Mouse (Mus musculus): ENCODE results near the gene Scamp1.

Gene Scamp1

DNA sequence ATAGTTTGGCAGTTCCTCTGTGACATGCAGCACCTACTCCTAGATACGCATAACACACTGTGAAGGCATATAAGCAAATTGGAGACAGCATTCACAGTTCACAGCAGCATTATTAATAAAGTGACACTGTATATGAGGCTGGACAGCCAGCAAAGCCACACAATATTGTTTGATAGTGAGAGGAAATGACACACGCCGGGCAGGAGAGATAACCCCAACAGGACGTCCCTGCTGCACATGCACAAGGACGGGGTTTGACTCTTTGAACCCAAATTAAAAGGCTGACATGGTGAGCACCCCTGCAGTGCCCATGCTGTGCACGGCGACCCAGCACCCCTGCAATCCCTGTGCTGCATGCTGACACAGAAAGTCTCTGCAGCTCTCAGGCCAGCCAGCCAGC lies 17.5 kb downstream of the Scamp1 start:
- no peak for DNase-seq

DNA sequence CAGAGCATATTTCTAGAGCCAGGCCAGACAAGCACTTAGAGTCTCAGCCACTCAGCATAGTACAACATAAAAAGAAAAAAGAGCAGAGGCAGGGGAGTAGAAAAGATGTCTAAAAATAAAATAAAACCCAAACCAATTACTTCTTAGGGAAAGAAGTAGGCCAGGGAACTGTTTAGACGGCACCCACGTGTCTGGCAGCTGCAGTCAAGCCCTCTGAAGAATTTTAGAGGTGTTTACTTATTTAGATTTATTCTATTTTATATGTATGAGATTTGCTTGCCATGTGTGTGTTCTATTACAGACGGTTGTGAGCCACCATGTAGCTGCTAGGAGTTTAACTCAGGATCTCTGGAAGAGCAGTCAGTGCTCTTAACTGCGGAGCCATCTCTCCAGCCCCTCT lies 18.5 kb downstream of the Scamp1 start:
- DNase-seq = no peak

DNA sequence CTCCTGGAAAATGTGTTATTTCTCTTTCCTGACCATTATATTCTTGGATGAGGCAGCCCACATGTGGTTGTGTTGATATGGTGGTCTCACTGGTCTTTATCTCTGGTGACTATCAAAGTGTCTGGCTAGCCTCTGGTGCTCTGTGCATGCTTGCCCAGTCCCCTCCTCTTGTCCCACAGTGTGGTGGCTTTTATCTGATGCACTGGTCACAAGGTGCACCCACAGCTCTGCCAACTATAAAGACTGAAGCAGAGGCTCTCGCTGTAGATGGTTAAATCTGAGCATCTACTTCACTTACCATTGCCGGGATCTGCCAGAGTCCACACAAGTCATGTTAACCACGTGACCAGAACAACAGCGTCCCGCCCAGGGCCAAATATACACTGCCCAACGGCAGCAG lies 19.1 kb downstream of the Scamp1 start:
- DNase-seq = no peak

- no peak for DNase-seq
Measured at GRCm38 (mm10) chr13:94265291-94265690, 20.4 kb downstream of the Scamp1 start.

DNA sequence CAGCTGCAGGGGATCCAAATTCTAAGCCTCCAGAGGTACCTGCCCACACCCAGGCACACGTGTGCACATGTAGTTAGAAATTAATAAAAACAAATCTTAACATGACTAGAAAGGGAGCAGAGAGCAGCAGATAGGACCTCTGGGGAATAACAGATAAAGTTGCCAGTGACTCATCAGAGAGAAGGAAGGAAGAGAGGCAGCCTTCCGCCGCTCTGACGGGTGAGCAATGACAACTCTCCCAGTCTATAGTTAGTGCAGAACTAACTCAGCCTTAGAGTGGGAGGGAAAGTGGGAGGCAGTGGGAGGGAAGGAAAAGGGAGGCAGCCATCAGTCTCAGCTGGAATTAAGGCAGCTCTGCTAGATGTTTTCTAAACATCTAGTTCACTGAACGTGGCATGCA lies 21.7 kb downstream of the Scamp1 start:
- DNase-seq = peak; percentile 13

- DNase-seq = no peak
Measured at GRCm38 (mm10) chr13:94262551-94262950, 23.1 kb downstream of the Scamp1 start.

DNA sequence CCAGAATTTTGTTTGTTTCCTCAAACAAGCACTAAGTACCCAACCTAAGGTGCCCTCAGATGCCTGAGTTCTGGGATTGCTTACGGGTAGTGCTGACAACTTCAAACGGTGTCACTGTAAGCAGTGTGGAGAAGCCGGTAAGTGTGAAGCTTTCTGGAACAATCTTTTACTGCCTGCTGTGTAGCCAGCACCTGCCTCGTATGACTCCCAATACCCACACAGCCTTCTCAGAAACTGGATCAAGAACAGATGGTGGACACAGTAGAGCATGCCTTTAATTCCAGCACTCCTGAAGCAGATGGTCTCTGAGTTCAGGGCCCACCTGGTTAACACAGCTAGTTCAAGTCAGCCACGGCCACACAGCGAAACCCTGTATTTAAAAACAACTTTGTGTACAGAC lies 24.0 kb downstream of the Scamp1 start:
- DNase-seq = no peak

DNA sequence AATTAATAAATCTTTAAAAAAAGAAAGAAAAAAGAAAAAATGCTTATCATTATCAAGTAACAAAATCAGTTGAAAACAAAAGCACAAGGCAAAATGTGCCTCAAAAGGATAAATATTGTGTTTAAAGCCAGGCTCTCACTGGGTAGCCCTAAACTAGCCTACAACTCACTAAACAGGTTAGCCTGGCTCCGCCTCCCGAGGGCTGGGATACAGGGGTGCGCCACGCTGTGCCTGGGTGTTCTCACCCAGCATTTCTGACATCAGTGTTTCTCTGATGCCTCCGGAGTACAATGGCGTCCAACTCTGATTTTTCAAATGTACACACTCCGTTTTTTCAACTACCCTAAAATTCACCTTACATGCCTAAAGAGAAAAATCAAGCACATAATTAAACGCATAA lies 24.7 kb downstream of the Scamp1 start:
- no peak for DNase-seq

DNA sequence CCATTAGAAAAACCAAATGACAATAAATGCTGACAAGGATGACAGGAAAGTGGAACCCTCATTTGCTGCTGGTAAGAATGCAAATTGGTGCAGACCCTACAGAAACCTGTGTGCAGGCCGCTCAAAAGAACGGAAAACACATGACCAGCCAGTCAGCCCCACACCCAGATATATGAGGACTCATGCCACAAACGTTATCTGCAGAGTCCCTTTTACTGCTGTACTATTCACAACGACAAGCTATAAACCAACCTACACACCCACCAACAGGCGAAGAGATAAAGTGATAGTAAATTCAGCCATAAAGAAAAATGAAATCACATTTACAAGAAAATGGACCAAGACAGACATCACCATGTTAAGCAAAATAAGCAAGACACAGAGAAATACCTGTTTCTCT lies 26.4 kb downstream of the Scamp1 start:
- DNase-seq = no peak

- no peak for DNase-seq
Measured at GRCm38 (mm10) chr13:94258530-94258929, 27.1 kb downstream of the Scamp1 start.

GRCm38 (mm10) chr13:94257711-94258110 lies 27.9 kb downstream of the Scamp1 start:
- DNase-seq = no peak

- peak; percentile 45 for DNase-seq
Measured at GRCm38 (mm10) chr13:94255176-94255575, 30.5 kb downstream of the Scamp1 start.

- no peak for DNase-seq
Measured at GRCm38 (mm10) chr13:94254286-94254685, 31.4 kb downstream of the Scamp1 start.

DNA sequence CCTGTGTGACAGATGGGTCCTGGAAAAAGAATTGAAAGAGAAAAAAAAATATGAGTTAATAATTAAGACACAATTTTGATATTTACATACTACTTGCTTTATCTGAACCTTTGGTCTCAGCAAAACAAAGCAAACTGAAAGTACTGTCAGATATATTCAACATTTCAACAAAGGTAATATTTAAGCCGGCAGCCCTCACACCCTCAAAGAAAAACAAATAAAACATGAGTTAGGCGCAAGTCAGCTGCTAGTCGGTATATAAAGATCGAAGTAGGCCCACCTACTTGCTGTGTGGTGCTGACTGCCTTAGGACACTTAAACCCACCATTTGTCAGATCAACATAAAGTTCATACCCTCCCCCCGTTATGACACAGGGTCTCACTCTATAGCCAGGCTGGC lies 32.6 kb downstream of the Scamp1 start:
- DNase-seq = no peak

- no peak for DNase-seq
Measured at GRCm38 (mm10) chr13:94250761-94251160, 34.9 kb downstream of the Scamp1 start.

DNA sequence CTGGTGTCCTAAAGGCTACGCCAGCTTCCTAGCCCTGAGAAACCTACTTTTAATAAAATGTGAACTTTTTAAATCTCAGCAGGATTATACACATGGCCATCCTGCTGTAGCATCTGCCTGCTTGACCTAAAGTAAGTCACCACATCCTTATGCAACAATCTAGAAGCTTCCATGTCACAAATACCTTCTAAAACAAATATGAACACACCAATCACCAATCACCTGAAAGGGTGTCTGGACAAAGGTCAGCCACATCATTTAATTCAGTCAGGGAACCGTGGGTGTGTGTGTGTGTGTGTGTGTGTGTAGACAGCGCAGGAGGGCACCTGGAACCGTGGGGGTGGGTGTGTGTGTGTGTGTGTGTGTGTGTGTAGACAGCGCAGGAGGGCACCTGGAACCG lies 35.5 kb downstream of the Scamp1 start:
- no peak for DNase-seq

GRCm38 (mm10) chr13:94242897-94243296 lies 42.8 kb downstream of the Scamp1 start:
- no peak for DNase-seq

DNA sequence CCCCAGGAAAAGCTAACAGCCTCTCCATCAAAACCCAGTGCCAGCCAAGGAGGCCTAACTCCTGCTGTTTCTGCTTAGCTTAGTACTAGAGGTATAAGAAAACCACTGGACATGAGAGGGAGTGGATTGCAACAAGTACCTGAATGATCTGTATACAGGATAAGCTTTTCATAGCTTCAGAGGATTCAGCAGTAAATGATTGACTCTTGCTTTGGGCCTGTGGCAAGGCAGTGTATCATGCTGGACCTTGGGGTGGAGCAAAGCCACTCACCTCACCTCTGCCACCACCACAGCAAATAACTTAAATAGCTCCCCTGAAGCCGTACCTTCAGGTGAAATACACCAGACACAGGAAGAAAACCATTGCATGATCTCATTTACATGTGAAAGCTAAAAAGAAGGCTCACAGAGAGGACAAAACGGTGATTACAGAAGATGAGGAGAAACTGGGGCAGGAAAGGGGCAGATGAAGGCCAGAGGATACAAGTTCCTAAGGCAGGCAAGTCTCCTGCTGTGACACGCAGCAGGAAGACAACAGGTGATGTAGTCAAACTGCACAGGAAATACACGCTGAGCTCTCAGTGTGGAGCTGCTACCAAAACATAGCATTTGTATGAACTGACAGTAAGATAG lies 43.6 kb downstream of the Scamp1 start:
- no peak for DNase-seq

GRCm38 (mm10) chr13:94240873-94241272 lies 44.8 kb downstream of the Scamp1 start:
- DNase-seq = no peak

GRCm38 (mm10) chr13:94240111-94240510 lies 45.5 kb downstream of the Scamp1 start:
- DNase-seq = peak; percentile 20

DNA sequence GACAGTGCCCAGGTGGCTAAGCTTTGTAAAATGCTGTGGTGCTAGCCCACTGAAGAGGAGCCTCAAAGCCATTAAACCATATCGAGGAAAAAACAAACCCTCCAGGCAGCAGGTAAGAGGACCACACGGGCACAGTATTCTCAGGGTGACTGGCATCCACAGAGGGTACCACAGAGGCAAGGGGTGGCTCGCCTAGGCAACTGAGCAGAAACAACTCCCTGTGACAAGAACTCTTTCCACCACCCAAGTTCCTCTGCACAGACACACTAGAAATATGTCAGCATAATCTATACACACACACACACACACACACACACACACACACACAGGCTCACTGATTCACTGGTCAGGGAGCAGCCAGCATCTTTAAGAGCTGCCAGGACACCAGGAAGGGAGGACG lies 46.2 kb downstream of the Scamp1 start:
- DNase-seq = no peak

- no peak for DNase-seq
Measured at GRCm38 (mm10) chr13:94231871-94232270, 53.8 kb downstream of the Scamp1 start.

GRCm38 (mm10) chr13:94224717-94225705 lies 60.6 kb downstream of the Scamp1 start:
- no peak for DNase-seq

- no peak for DNase-seq
Measured at GRCm38 (mm10) chr13:94223609-94224008, 62.0 kb downstream of the Scamp1 start.

All from kidney, postnatal 14 days (tissue).